Mouse (Mus musculus) stomach, embryonic 14.5 days (tissue): Measurements from ENCODE around the gene Cacna2d3. TPM values are rescaled to one million over a fixed set of nuclear protein-coding genes. Genes with fewer than 3 reads are reported as not detected.

Experiments
- ATAC-seq: fragments of 200-750 bp; cut with Nextera tagmentation; 2 replicates; pipeline ENCODE4 v1.8.0; 2017; ENCODE audit warnings: low read depth, moderate TSS enrichment; ENCODE audit not compliant: insufficient number of reproducible peaks, insufficient read depth, low FRiP score
- H3K27ac ChIP-seq: fragments of 300-500 bp; sonication (generic); 2 replicates; pipeline ENCODE4 v1.5.1; 2014; ENCODE audit warnings: mild to moderate bottlenecking, low read length, moderate library complexity, mixed read lengths
- H3K27me3 ChIP-seq: fragments of 300-500 bp; sonication (generic); 2 replicates; pipeline ENCODE4 v1.6.1; 2014; ENCODE audit warnings: low read length, control low read depth, mixed read lengths; ENCODE audit not compliant: control insufficient read depth, insufficient read depth
- H3K36me3 ChIP-seq: fragments of 300-500 bp; sonication (generic); 2 replicates; pipeline ENCODE4 v1.6.1; 2014; ENCODE audit warnings: mild to moderate bottlenecking, control low read depth, low read length, moderate library complexity, mixed read lengths; ENCODE audit not compliant: control insufficient read depth, insufficient read depth
- H3K4me1 ChIP-seq: fragments of 300-500 bp; sonication (generic); 2 replicates; pipeline ENCODE4 v1.6.1; 2014; ENCODE audit warnings: low read length, control low read depth, mixed read lengths; ENCODE audit not compliant: control insufficient read depth, insufficient read depth
- H3K4me2 ChIP-seq: fragments of 300-500 bp; sonication (generic); replicated peaks from 2 replicates; pipeline ENCODE4 v1.6.1; 2014; ENCODE audit warnings: low read depth, low read length, control low read depth
- H3K4me3 ChIP-seq: fragments of 300-500 bp; sonication (generic); 2 replicates; pipeline ENCODE4 v1.5.1; 2014; ENCODE audit warnings: low read depth, low read length, control low read depth
- H3K9ac ChIP-seq: fragments of 300-500 bp; sonication (generic); replicated peaks from 2 replicates; pipeline ENCODE4 v1.6.1; 2014; ENCODE audit warnings: low read depth, mild to moderate bottlenecking, control low read depth, low read length, moderate library complexity, mixed read lengths
- H3K9me3 ChIP-seq: fragments of 300-500 bp; sonication (generic); 2 replicates; pipeline ENCODE4 v1.6.1; 2016; ENCODE audit warnings: low read depth, low read length, control low read depth; ENCODE audit not compliant: control insufficient read depth
- WGBS: fragments of 180-500 bp; shearing (Covaris S2); extraction: QIAGEN DNeasy Blood & Tissue Kit; methylation state at CpG from one replicate; pipeline ENCODE4 v1.1.7; 2014; 5-methylcytosine and 5-hydroxymethylcytosine counted together
- polyA plus RNA-seq: library from polyadenylated mRNA; unstranded; fragments of >200 nt; fragmentation: Nextera tagmentation; extraction: Ambion mirVana; gene quantifications from 2 replicates; pipeline ENCODE4 v1.2.1, GENCODE M21; 2014

Gene Cacna2d3
- polyA plus RNA-seq, 1 experiment from 2014 or later, result 3.5 TPM

DNA sequence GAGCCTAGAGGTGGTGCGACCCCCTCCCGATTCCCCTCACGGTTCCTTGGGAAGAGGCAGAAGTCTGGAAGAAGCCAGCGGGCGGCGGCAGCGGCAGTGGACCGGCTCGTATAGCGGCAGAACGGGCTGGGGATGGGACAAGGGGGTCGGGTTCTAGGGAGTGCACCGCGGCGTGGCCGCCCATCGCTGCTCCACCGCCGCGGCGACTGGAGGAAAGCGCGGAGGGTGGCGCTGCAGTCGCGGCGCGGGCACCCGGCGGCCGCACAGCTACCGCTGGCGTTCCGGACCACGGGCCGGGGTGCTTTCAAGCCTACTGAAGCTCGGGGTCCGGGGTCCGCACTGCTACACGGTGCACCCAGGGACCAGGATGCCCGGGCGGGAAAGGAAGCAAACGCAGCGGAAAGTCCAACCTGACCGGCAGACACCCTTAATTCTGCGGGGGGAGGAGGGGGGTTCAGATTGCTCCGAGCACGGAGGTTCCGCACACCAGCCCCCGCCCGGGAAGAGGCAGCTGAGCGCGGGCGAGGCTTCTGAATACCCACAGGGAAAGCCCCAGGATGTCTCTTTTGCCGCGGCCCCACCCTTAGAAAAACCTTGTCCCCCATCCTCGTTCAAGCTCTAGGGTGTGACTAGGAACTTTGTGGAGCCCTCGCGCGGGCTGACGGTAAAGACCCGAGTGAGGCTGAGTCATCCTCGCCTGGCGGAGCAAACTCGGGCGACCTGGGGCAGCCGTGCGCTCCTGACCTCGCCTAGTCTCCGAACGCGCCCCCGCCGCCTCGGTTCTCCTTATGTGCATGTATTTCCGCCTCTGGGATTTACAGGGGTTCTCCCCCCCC is 940 bp upstream of the Cacna2d3 start:
- peak overlapping the region; percentile 99 for H3K4me2 ChIP-seq
- H3K4me1 ChIP-seq, result no peaks in the 10 kb centered on the region; the same call in 1 of the 2 replicates
- no peaks in the 10 kb centered on the region for H3K36me3 ChIP-seq
- peak; percentile 50; the same call in 1 of the 2 replicates for ATAC-seq
- peak overlapping the region; percentile 60 for H3K4me3 ChIP-seq
- WGBS, result under 1% methylated on average over 75 of the region's 76 CpGs
- H3K9ac ChIP-seq, result peak overlapping the region; percentile 40; the same call in 1 of the 2 replicates
- no peak overlapping the region for H3K27ac ChIP-seq
- H3K9me3 ChIP-seq, result no peaks in the 10 kb centered on the region
- H3K27me3 ChIP-seq, result peaks cover 53% of the 10 kb centered on the region

DNA sequence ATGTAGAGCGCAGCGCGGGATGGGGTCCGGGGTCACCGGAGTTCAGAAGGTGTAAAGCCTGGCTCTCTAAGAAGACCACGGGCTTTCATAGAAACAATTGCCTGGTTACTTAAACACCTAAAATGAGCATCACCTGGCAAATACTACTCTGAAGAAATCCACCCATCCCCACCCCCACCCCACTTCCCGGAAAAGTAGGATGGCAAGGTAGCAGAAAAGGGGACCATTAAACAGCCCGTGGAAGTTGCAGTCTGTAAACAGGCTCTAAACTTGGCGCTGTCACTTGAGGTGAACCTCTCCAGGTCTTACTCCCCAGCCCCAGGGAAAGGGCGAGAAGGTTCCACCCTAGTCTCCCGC is 555 bp downstream of the Cacna2d3 start:
- ATAC-seq, result no peak
- Histone ChIP-seq H3K4me3 (peak overlapping the region; percentile 60), H3K9me3 (no peaks in the 10 kb centered on the region), H3K27me3 (peaks cover 53% of the 10 kb centered on the region), H3K4me1 (no peaks in the 10 kb centered on the region; the same call in 1 of the 2 replicates), H3K36me3 (no peaks in the 10 kb centered on the region), H3K4me2 (peak overlapping the region; percentile 99), H3K27ac (no peak overlapping the region), H3K9ac (0 out of 2 replicates have a peak overlapping the region, but pooled peaks have one; percentile 28)
- 2% methylated on average over 11 of the region's 11 CpGs for WGBS

DNA sequence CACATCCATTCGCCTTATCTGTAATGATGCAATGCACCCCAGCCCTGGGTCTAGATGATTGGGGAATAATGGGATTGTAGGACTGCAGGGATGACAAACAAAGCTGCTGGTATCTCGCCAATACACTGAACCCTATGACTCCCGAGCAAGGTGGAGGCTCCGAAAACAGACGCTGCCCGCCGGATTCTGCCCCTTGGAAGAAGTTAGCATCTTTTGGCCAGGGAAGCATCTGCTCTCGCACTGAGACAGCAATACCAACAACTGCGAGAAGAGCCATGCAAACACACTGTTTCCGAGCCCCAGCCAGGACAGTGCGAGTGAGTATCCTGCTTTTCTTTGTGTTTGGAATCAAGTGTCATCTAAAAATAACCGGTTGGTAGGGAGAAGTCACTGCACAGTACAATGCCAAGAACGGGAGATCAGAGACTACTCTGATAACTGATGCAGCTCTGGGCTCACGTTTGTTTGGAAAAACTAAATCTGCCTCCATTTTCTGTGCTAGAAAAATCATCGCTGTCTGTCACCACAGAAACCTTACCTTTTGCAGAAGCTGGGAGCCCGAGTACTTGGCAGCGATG is 1.2 kb downstream of the Cacna2d3 start:
- Histone ChIP-seq H3K4me3 (no peak overlapping the region; the same call in 1 of the 2 replicates), H3K9me3 (no peaks in the 10 kb centered on the region), H3K4me2 (no peak overlapping the region), H3K9ac (no peak overlapping the region), H3K27ac (no peak overlapping the region), H3K36me3 (no peaks in the 10 kb centered on the region), H3K4me1 (no peaks in the 10 kb centered on the region; the same call in 1 of the 2 replicates), H3K27me3 (peaks cover 47% of the 10 kb centered on the region)
- no peak for ATAC-seq
- WGBS, result 4% methylated on average over 17 of the region's 17 CpGs

DNA sequence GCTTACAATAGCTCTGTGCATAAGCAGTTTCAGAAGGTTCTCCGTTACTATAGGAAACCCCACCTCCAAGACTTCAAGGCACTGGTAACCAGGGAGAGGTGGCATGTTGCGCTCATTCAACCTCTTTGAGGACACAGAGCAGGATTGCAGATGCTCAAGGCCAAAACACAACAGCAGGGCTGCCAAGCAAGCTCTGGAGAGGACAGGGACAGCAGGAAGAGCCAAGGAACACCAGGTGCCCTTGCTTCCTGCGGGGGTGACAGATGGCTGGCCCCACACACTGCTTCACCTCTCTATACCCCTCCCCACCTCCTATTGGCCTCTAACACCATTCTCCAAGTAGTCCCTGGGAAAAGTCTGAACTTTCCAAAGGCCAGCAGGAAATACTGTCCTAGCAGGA is 9.0 kb downstream of the Cacna2d3 start:
- 71% methylated on average over 3 of the region's 3 CpGs for WGBS
- ATAC-seq, result no peak
- H3K9me3 ChIP-seq, result no peaks in the 10 kb centered on the region
- no peaks in the 10 kb centered on the region for H3K4me1 ChIP-seq
- no peak overlapping the region for H3K4me2 ChIP-seq
- no peak overlapping the region for H3K9ac ChIP-seq
- H3K27ac ChIP-seq, result no peak overlapping the region
- H3K27me3 ChIP-seq, result no peaks in the 10 kb centered on the region
- no peak overlapping the region for H3K4me3 ChIP-seq
- H3K36me3 ChIP-seq, result no peaks in the 10 kb centered on the region

DNA sequence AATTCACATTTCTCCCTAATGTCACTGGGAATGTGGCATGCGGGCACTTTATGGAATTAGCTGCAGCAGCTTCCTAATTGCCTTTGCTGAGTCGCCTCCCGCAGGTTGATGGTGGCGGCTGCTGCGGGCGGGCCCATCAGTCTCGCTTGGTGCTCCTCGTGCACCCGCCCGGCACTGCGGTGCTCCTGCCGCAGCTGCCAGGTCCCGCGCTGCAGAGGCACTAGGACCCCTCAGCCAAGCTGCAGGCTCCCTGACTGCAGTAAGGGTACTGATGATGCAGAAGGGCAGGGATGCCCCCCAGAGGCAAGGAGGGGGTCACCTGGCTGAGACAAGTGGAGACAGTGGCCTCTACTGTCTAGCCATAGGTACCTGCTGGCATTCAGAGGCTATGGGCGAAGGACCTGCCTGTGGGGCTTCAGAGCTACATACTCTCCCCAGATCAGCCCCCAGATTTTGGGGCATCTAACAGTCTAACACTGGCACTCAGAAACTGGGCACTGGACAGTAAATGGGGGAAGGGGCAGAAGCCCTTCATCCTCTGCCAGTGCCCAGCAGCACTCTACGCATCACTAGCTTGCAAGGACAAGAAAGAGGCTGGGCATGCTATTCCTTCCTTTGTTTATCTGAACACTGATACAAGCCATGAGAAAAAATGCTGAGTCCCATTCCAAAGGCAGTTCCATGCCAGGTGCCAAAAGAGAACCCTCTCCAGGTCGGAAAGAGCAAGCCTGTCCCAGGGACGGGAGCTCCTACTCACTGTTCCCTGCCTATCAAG is 13.9 kb downstream of the Cacna2d3 start:
- WGBS, result 44% methylated on average over 18 of the region's 18 CpGs
- Histone ChIP-seq H3K4me3 (no peak overlapping the region), H3K36me3 (no peaks in the 10 kb centered on the region), H3K9ac (no peak overlapping the region), H3K4me1 (no peaks in the 10 kb centered on the region), H3K27ac (no peak overlapping the region), H3K9me3 (no peaks in the 10 kb centered on the region), H3K27me3 (no peaks in the 10 kb centered on the region), H3K4me2 (no peak overlapping the region)
- ATAC-seq, result no peak

DNA sequence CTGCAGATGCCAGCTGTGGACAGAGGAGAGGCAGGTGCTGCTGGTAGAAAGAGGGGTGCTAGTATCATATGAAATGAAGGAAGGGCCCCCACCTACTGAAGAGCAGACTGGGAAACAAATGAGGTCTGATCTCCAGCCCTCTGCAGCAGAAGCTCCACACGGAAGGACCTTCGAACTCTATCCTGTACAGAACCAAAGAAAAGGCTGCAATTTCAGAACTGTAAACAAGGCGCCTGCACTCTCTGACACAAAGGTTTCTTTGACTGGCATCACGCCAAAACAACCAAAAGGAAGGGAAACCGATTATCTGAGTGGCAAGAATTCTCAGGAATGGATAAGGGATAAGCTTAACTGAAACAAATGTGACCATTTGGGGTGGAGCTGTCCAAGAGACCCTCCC is 18.9 kb downstream of the Cacna2d3 start:
- Histone ChIP-seq H3K36me3 (no peaks in the 10 kb centered on the region), H3K9ac (no peak overlapping the region), H3K4me1 (no peaks in the 10 kb centered on the region), H3K4me2 (no peak overlapping the region), H3K4me3 (no peak overlapping the region), H3K9me3 (no peaks in the 10 kb centered on the region), H3K27ac (no peak overlapping the region), H3K27me3 (no peaks in the 10 kb centered on the region)
- 47% methylated on average over 5 of the region's 5 CpGs for WGBS
- no peak for ATAC-seq

DNA sequence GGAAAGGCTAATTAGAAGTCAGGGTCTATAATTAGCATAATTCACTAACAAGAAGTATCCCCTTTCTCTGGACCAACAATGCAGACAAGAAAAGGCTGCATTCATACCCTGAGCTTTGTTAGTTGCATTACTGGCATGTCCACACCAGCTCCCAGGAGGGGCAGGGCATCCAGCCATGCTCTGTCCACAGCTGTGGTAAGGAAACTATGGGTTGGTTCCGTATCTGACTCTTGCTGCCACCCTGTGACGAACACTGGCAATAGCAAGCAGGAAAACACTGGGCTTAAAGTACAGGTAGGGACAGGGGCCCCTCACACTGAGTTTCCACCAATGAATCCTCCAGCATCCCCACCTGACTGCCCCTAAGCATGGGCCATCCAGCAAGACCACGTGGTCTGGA is 25.5 kb downstream of the Cacna2d3 start:
- Histone ChIP-seq H3K4me1 (no peaks in the 10 kb centered on the region), H3K36me3 (no peaks in the 10 kb centered on the region), H3K4me2 (no peak overlapping the region), H3K4me3 (no peak overlapping the region), H3K27ac (no peak overlapping the region), H3K9ac (no peak overlapping the region), H3K27me3 (no peaks in the 10 kb centered on the region), H3K9me3 (no peaks in the 10 kb centered on the region)
- 5% methylated on average over 3 of the region's 3 CpGs for WGBS
- no peak for ATAC-seq

DNA sequence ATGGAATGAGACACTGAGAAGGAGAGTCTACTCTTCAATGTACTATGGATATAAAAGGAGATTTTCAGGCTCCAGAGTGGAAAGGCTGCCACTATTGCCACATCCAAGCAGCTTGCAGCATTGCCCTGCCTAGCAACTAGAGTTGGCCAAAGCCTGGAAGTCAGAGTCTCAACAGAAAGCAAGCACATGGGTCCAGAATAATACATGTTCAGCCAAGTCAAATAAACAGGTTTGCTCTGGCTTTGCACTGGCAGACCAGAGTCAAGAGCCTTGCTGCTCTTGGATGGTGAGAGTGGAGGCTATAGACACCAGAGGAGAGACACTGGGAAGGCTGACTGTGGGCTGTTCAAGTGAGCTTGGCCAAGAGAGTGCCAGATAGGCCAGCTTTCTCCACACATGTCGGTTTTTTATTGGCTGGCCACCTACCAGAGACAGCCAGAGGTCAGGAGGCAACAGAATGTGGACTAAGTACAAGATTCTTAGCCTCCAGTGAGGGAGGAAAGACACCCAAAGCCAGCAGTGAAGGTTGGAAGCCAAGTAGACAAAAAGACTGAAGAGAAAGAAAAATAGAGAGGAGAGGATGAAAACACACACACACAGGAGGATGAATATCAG is 49.1 kb downstream of the Cacna2d3 start:
- H3K27me3 ChIP-seq, result no peaks in the 10 kb centered on the region

More for the DNA sequence above, 49.1 kb downstream of the Cacna2d3 start:
- H3K4me3 ChIP-seq, result no peak overlapping the region
- H3K4me1 ChIP-seq, result no peaks in the 10 kb centered on the region
- WGBS, result 21% methylated on average over 1 of the region's 1 CpGs
- H3K9me3 ChIP-seq, result no peaks in the 10 kb centered on the region
- no peaks in the 10 kb centered on the region for H3K36me3 ChIP-seq
- no peak overlapping the region for H3K4me2 ChIP-seq
- ATAC-seq, result no peak
- no peak overlapping the region for H3K27ac ChIP-seq
- H3K9ac ChIP-seq, result no peak overlapping the region
